Mouse (Mus musculus): ENCODE data around the gene Scai.
A peak's percentile ranks its signal among the peaks of the same experiment; 100 is the strongest.
"Not testable (repeated sequence)": the region's sequence is repeated elsewhere in the genome, so short reads cannot be mapped to it uniquely, and the experiment has no call there.

The Scai gene

DNA sequence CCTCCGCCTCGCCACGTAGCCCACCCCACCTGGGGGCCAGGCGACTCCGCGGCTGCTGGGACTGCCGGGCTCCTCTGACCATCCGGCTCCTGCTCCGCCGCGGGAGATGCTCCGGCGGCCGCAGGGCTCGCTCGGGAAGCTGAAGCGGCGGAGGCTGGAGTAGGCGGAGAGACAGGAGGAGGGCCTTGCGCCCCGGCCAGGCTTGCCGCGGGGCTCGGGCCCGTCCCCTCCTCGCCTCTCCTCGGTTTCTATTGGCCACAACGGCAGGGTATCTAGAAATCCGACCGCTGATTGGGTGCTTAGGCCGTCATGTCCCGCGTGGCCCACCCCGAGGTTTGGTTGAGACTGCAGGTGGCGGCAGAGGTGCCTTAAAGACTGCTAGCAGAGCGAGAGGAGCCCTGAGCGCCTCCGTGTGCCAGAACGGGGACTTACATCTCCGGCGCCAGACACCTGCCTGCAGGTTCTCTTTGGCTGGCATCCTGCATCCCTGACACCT is at the start of gene Scai:
Gene Scai (minus strand): TSS at position 174 of the 496 bp plus-strand sequence.
- peak; percentile 97 for DNase-seq

DNA sequence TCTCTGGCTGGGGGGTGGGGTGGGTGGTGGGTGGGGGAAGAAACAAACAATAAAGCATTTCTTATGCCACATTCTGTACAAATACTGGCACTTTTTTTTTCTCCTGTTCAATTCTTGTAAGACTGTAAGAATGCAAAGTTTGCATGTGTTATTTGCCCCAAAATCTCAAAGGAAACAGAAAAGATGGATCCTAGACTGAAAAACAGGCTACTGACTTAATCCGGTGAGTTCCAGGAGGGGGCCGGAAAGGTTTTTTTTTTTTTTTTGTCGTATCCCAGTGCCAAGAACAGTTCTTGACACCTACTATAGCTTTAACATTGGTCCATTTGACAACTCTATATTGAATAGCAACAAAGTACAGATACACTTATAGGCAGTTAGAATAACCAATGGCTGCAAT is 36.2 kb upstream of the Scai start:
- DNase-seq: no peak

DNA sequence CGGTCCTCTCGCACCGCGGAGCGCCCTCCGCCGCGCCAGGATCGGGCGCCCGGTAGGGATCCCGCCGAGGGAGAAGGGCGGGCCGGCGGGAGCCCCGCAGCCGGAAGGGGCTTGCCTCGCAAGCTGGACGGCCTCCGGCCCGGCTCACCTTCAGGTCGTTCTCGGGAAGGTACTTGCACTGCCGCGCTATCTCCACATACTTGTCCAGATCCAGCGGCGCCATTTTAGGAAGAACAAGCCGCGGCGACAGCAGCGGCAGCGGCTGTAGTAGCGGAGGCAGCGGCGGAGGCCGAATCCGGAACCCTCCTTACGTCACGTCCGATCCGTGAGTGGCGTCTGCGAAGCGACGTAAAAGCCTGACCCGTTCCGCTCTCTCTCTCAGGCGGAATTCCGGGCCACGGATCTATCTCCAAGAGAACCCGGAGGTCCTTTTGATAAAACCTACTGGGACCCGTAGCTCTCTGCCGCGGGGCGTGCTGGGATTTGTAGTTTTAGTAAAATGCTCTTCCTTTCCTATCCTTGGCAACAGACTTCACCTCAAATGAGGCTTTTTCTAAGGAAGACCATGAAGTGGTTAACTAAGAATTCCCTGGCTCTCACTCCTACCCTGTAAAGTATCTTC is 35.6 kb upstream of the Scai start, which contains the start of gene Ppp6c:
Gene Ppp6c (minus strand): TSS at position 433 of the 622 bp plus-strand sequence.
- peak; percentile 92 for DNase-seq

DNA sequence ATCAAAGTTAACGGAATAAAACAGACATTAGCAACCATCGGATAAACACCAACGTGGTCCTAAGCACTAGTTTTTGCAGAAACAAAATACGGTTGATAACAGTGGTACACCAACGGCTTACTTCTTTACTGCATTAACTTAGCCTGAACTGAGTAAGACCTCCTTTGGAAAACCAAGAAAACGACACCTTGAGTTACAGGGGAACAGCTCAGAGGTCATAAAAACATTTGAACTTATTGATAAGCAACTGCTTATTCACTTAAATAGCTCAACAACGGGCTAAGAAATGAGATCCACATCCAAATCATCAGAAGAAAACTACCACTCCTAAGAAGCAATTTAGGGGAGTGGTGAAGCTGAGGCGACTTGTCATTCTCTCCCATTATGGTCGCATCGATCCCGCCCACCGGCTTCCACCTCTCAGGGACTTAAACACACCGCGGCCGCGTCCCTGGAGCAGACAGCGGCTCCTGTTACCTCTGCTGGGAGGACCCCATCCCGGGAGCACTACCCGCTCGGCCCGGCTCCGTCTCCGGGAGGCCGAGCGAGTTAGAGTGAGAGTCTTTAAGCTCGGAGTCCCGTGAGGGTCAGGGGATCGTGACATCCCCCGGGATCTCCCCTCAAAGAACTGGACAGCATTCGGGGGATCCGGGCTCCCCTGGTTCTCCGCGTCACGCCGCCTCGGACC is 34.9 kb upstream of the Scai start:
- DNase-seq: not testable (repeated sequence)

DNA sequence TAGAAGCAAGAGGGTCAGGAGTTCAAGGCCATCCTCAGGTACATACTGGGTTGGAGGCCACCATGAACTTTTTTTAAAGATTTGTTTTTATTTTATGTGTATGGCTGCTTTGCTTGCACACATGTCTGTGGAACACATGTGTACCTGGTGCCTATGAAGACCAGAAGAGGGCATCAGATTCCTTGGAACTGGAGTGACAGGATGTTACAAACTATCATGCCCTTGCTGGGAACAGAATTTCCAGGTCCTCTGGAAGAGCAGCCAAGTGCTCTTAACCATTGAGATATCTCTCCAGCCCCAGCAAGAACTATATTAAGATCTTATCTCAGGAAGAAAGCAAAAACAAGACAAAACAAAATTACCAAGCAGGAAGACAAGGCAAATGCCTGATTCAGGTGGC is 34.1 kb upstream of the Scai start:
- no peak for DNase-seq

DNA sequence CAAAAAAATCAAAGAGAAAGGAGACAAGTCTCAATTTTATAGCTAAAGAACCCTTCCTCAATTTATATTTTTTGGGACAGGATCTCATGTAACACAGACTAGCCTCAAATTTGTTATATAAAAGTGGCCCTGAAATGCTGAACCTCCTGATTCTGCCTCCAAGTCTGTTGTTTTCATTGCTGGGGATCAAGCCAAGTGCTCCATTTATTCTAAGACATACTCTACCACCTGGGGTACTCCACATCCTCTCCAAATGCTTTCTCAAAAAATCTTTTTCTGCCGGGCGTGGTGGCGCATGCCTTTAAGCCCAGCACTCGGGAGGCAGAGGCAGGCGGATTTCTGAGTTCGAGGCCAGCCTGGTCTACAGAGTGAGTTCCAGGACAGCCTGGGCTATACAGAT is 29.5 kb upstream of the Scai start:
- no peak for DNase-seq

DNA sequence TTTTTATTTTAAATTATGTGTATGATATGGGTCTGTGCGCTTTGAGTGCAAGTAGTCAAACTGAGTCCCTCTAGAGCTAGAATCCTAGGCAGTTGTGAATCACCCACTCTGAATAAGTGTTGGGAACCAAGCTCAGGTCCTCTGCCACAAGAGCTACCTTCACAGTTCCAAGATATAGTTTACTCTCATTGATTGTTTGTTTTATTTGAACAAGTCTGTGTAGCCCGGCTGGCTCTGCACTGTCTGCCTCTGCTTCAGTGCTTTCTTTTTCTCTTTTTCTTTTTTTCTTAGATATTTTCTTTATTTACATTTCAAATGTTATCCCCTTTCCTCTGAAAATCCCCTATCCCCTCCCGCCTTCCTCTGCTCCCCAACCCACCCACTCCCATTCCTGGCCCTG is 28.5 kb upstream of the Scai start:
- no peak for DNase-seq

DNA sequence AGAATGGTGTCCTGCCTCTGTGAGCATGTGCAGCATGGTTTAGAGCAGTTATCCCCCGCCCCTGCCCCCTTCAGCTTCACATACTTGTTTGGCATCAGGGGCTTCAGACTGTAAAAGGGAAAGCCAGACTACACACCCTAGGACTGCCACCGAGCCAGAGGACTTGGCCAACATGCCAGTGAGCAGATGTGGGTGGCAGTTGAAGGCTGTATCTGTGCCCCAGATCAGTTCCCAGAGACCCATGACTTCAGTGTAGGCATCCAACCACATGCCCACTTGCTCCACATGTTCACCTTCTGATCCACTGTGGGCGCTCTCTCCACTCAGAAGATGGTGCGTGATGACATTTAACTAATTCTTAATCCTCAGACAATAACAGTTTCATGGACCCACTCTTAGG is 26.6 kb upstream of the Scai start:
- no peak for DNase-seq

DNA sequence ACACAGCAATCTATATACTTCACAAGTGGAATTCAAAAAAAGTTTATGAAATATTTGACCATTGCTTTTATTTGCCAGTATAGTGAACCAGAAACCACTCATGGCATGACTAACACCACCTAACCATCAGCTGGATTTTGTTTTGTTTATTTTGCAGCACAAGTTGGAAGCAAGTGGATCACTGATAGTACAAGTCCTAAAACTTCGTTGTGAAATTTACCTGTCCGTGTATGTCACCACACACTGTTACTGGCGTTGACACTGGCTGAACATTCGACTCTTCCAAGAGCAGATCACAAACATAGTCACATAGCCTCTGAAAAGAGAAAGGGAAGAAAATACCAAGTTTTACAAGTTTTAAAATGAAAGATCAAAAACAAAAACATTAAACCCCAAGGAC is 20.2 kb upstream of the Scai start:
- DNase-seq: no peak

DNA sequence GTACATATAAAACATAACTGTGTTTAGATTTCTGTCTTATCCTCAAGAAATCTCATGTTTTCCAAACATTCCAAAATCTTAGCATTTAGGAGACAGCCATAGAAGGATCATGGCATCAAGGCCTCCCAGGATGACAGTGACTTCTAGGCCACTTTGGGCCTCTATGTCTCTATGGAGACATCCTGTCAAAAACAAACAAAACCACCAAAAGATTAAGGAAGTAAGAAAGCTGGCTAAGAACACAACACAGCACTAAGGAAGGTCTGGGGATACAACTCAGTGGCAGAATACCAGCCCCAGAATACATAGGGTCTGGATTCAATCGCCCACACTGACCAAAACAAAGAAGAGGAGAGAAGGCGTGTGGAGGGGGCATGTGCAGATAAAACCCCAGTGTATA is 12.8 kb upstream of the Scai start:
- DNase-seq: no peak

DNA sequence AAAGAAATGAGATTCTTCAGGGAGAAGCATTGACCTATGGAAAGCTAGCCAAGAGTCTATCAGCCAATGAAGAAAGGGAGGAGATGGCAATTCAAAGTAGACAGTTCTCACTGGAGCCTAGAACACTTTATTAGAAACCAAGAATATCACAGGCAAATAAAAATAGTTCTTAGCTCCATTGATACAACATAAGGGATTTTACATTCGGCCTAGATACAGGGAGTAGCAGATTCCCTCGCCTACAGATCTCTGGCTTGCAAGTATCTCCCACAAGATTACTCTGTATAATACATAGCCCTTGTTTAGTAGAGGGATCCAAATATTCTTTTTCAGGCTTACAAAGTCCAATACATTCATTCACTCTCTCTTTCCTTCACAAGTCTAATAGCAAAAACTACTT is 4.3 kb upstream of the Scai start:
- no peak for DNase-seq

DNA sequence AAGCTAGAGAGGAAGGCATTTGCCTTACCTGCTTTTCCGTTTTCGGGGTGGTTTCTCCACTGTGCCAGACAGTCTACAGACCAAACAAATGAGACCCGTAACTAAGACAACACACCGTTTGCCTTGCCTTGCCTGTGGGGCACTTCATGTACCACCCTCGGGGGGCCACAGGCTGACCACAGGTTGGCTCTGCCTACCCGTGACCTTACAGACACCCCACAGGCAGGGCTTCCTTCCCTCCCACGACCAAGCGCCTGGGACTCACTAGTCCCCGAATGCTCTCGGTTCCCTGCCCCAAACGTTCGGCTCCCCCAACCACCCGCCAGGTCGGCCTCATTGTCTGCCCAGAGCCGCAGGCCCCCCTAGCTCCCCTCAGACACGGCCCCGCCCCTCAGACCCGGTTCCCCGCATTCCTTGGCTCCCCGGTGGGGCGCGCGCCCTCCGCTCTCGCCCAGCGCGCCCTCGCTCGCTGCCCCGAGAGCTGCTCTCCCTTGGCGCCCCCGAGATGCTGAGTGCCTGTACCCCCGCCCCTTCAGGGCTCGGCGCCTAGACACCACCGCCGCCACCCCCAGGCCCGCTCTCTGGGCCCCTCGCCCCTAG is 473 bp downstream of the Scai start:
- DNase-seq: no peak

DNA sequence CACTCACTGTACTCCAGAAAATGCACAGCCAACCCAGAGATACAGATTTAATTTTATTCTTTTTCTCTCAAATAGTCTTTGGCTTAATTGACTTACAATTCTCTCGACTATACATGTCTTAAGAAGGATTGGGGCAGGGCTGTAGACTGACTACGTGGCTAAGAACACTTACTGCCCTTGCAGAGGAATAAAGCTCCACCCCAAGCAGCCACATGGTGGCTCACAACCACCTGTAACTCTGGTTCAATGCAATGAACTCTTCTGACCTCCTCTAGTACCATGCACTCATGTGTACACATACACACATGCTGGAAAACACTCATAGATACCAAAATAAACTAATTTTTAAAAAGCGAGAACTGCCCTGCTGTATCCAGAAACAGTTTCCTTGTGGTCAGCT is 4.6 kb downstream of the Scai start:
- no peak for DNase-seq

DNA sequence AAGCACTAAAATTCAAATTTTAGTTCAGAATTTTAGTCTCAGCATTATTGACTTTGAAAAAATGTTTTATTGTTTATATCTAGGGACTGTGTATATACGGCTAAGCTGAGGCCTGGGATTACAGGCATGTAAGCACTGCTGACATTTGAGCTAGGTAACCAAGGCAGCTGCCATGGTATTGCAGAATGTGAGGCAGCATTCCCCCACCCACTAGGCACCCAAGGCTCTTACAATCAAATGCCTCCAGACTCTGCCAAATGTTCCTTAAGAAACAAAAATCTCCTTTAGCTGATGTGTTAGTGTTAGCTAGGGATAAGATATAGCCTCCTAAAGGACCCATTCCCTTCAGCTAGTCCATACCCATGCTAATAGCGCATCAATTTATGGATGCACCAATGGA is 6.9 kb downstream of the Scai start:
- no peak for DNase-seq

DNA sequence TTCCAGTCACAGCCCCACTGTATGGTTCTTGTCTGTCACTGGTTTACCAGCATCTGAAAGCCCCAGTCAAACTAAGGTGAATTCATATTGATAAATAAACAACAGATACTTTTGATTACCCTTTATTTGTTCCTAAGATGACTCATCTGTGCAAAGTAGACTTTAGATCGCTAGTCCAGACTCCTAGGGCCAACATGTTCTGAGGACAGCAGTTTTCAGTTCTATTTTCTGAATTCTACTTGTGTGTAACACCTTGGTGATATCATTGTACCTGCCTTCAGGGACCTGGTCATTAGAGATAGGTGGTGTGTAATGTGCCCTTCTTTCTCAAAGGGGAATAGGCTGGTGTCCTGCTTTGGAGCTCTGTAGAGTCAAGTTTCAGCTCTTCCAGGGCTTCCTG is 29.5 kb downstream of the Scai start:
- DNase-seq: no peak

DNA sequence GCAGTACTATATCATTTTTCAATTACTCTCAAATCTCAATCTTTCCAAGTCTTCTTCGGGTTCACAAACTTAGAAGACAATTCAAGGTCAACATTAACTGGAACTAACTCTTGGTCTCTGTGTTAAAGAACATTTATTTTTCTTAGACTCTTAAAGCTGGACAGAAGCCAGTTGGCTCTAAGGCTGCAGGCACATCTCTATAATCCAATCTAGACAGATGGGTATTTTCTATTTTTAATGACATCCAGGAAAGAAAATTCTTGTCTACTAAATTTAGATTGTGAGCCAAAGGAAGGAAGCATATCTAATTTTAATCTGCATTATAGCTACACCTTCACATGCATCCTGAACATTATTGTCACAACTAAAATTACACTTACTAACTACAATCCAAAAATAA is 32.6 kb downstream of the Scai start:
- DNase-seq: no peak

DNA sequence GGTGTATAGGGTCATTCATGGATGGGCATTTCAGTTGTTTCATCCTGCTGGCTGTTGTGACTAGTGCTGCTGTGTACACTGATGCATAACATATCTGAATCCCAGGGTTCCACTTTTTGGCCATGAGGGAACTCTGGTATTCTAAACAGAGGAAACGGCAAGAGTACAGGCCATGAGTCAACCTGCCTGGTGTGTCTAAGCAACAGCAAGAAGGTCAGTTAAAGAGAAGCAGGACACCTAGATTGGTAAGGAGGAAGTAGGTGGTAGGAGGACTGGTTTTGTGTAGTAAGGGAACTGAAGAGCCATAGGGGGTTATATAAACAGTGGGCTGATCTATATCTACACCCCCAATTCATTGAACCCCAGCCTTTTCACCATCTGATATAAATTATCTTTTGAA is 33.7 kb downstream of the Scai start:
- no peak for DNase-seq

DNA sequence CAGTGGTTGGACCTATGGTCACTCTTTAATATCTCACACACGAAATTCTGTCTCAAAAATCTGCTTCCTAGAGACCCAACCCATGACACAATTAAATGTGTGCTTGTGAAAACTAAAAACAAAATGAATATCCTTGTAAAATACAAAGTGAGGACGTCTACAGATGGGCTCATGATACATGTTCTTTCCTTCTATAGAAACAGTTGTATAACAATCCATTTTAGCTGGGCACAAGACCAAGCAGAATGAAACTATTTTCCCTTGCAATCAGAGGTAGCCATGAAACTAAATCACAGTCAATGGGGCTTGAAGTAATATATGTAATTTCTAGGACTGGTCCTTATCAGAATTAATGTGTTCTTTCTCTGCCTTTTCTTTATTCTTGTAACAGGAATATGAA is 39.6 kb downstream of the Scai start:
- DNase-seq: no peak

DNA sequence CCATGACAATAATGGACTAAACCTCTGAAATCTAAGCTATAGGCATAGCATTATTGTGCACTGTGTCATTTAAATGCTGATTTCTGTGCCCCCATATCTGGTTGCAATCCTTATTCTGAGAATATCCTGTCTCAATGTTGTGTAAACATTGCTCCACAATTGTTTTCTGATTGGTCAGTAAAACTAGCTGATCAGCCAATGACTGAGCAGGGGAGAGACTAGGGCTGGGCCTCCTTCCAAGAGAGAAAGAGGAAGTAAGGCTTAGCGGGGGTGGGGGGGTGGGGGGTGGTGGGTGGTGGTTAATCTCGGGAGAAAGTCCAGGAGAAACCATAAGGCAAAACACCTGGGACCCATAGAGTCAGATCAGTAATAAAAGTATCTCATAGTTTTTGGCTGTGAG is 42.5 kb downstream of the Scai start:
- DNase-seq: no peak

DNA sequence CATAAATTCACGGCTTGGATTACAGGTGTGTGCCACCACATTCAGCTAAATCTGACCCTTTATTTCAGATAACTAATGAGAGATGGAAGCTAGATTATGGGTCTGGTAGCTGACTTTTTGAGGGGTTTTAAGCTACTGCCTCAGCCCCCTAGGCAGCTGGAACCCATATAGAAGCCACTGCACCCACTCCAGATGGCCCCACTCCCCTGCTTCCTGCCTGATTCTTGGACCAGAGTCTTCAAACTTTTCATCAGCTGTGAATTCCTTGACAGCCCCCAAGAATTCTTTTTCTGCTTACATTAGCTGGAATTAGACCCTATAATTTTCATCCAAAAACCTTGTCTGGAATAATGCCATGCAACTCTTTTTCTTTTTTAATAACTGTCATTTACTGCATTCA is 44.1 kb downstream of the Scai start:
- no peak for DNase-seq

DNA sequence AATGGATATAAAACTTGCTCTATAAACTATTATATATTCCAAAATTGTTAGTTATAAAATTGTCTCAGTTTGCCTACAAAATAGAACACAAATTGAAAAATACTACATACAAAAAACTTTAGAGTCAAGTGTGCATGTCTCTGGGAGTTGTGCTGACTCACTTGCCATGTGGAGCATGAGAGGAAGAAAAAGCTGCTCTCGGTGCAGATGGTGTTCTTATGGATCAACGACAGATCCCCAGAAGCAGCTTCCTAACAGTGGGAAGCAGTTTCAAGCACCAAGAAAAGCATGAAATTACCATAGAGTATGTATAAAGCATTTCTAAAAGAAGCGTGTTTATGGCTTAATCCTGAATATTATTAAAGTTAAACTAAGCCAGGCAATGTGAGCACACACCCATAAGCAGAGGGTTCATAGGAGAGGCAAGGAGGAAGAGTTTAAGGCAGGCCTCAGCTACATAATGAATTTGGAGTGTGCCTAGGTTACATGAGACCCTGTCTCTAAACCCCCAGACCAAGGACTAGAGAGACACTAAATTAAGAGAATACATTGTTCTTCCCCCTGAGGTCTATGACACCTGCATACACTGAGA is 48.1 kb downstream of the Scai start:
- peak; percentile 54 for DNase-seq

DNA sequence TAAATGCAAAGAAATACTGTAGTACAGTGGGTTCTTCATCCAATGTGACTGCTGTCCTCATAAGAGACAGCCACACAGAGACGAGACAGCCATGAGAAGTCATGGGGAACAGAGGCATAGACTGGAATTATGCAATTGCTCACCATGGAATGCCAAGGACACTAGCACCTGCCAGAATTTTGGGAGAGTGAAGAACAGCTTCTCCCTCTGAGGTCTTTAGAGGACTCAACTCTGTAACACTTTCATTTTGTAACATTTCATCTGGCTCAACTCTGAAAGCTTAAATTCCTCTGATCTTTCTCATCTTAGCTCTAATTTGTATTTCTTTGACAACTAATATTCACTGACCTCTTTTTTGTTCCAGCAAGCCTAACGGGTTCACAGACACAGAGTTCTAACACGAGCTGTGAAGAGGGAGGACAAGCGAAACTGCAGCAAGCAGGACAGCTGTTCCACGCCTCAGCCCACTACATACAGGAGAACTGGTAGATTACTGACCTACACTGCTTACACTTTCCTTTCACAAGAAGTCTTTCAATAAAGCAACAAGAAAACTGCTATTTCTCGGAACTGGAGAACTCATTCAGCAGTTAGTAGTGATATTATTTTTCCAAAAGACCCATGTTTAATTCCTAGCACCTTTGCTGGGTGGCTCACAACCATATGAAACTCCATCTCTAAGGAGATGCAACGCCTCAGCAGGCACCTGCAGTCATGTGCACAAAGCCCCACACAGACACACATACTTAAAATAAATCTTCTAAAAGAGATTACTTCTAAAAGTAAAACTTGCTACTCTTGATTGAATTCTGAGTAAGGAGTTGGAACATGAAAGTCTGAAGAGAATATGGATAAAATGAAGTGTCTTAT is 49.7 kb downstream of the Scai start:
- DNase-seq: no peak
